Mouse (Mus musculus): Measurements from ENCODE around the gene Slc1a5. TPM values are rescaled to one million over a fixed set of nuclear protein-coding genes. Genes with fewer than 3 reads are reported as not detected.

The Slc1a5 gene
- polyA plus RNA-seq, 2 experiments, result 21.7 to 80.3 TPM

GRCm38 (mm10) chr7:16766443-16766842 is 14.7 kb upstream of the Slc1a5 start:
- H3K27me3 ChIP-seq (ENCODE audit: control insufficient read depth, insufficient read depth, low read length), result no peaks in the 10 kb centered on the region
- H3K9ac ChIP-seq (ENCODE audit: low read depth, low read length, severe bottlenecking), result no peak overlapping the region
- no peak overlapping the region for H3K4me3 ChIP-seq (replicated peaks; ENCODE audit: low read length)
- peaks cover 7% of the 10 kb centered on the region for H3K4me1 ChIP-seq (ENCODE audit: control insufficient read depth, insufficient read depth, low read length)
- no peak for TF ChIP-seq POLR2A (IDR thresholded peaks at IDR 0.05; ENCODE audit: borderline replicate concordance, extremely low read depth, insufficient read depth, insufficient read length)
- H3K36me3 ChIP-seq (ENCODE audit: control insufficient read depth, insufficient read depth, low read length), result no peaks in the 10 kb centered on the region
- no peak for DNase-seq (ENCODE audit: low spot score)
- WGBS, result 25% methylated on average over 2 of the region's 2 CpGs
- H3K27ac ChIP-seq (replicated peaks; ENCODE audit: low read depth, low read length), result no peak overlapping the region
- H3K9me3 ChIP-seq (ENCODE audit: control insufficient read depth, low read length), result no peaks in the 10 kb centered on the region; the same call in 1 of the 2 replicates
- H3K4me2 ChIP-seq (replicated peaks; ENCODE audit: low read depth, low read length, severe bottlenecking), result no peak overlapping the region
- no peak for ATAC-seq (ENCODE audit: low FRiP score, low read depth)

- Histone ChIP-seq H3K4me2 (replicated peaks; ENCODE audit: low read depth, low read length, severe bottlenecking) (no peak overlapping the region), H3K36me3 (ENCODE audit: control insufficient read depth, insufficient read depth, low read length) (no peaks in the 10 kb centered on the region), H3K27ac (replicated peaks; ENCODE audit: low read depth, low read length) (no peak overlapping the region), H3K4me3 (replicated peaks; ENCODE audit: low read length) (no peak overlapping the region), H3K9me3 (ENCODE audit: control insufficient read depth, low read length) (no peaks in the 10 kb centered on the region; the same call in 1 of the 2 replicates), H3K9ac (ENCODE audit: low read depth, low read length, severe bottlenecking) (no peak overlapping the region), H3K4me1 (ENCODE audit: control insufficient read depth, insufficient read depth, low read length) (no peaks in the 10 kb centered on the region), H3K27me3 (ENCODE audit: control insufficient read depth, insufficient read depth, low read length) (no peaks in the 10 kb centered on the region)
- DNase-seq (ENCODE audit: low spot score), result no peak
- 20% methylated on average over 5 of the region's 5 CpGs for WGBS
- TF ChIP-seq POLR2A (IDR thresholded peaks at IDR 0.05; ENCODE audit: borderline replicate concordance, extremely low read depth, insufficient read depth, insufficient read length), result no peak
- ATAC-seq (ENCODE audit: low FRiP score, low read depth), result no peak
Observed at GRCm38 (mm10) chr7:16775888-16776287, 5.3 kb upstream of the Slc1a5 start.

- Histone ChIP-seq H3K36me3 (ENCODE audit: control insufficient read depth, insufficient read depth, low read length) (no peaks in the 10 kb centered on the region), H3K4me1 (ENCODE audit: control insufficient read depth, insufficient read depth, low read length) (peaks cover 24% of the 10 kb centered on the region), H3K27me3 (ENCODE audit: control insufficient read depth, insufficient read depth, low read length) (no peaks in the 10 kb centered on the region), H3K4me2 (replicated peaks; ENCODE audit: low read depth, low read length, severe bottlenecking) (no peak overlapping the region), H3K4me3 (replicated peaks; ENCODE audit: low read length) (no peak overlapping the region), H3K27ac (replicated peaks; ENCODE audit: low read depth, low read length) (no peak overlapping the region), H3K9me3 (ENCODE audit: control insufficient read depth, low read length) (no peaks in the 10 kb centered on the region), H3K9ac (ENCODE audit: low read depth, low read length, severe bottlenecking) (no peak overlapping the region)
- ATAC-seq (ENCODE audit: low FRiP score, low read depth) (no peak), DNase-seq (ENCODE audit: low spot score) (no peak)
- TF ChIP-seq POLR2A (IDR thresholded peaks at IDR 0.05; ENCODE audit: borderline replicate concordance, extremely low read depth, insufficient read depth, insufficient read length), result no peak
- WGBS, result 74% methylated on average over 5 of the region's 5 CpGs
Observed at GRCm38 (mm10) chr7:16780076-16780475, 1.1 kb upstream of the Slc1a5 start.

- ATAC-seq (ENCODE audit: low FRiP score, low read depth), result no peak; the same call in 1 of the 2 replicates
- H3K27ac ChIP-seq (replicated peaks; ENCODE audit: low read depth, low read length), result no peak overlapping the region
- H3K9ac ChIP-seq (ENCODE audit: low read depth, low read length, severe bottlenecking), result peak overlapping the region; percentile 67
- no peaks in the 10 kb centered on the region for H3K36me3 ChIP-seq (ENCODE audit: control insufficient read depth, insufficient read depth, low read length)
- WGBS, result 0% methylated on average over 10 of the region's 10 CpGs
- no peaks in the 10 kb centered on the region for H3K27me3 ChIP-seq (ENCODE audit: control insufficient read depth, insufficient read depth, low read length)
- no peak for DNase-seq (ENCODE audit: low spot score)
- TF ChIP-seq POLR2A (IDR thresholded peaks at IDR 0.05; ENCODE audit: borderline replicate concordance, extremely low read depth, insufficient read depth, insufficient read length), result no peak
- H3K4me3 ChIP-seq (replicated peaks; ENCODE audit: low read length), result peak overlapping the region; percentile 63
- no peaks in the 10 kb centered on the region for H3K9me3 ChIP-seq (ENCODE audit: control insufficient read depth, low read length)
- peaks cover 24% of the 10 kb centered on the region for H3K4me1 ChIP-seq (ENCODE audit: control insufficient read depth, insufficient read depth, low read length)
- H3K4me2 ChIP-seq (replicated peaks; ENCODE audit: low read depth, low read length, severe bottlenecking), result peak overlapping the region; percentile 98
Observed at GRCm38 (mm10) chr7:16781555-16781815, 345 bp downstream of the Slc1a5 start.

GRCm38 (mm10) chr7:16781816-16782554 is 845 bp downstream of the Slc1a5 start:
- Histone ChIP-seq H3K27me3 (ENCODE audit: control insufficient read depth, insufficient read depth, low read length) (no peaks in the 10 kb centered on the region), H3K9ac (ENCODE audit: low read depth, low read length, severe bottlenecking) (peak overlapping the region; percentile 67), H3K4me3 (replicated peaks; ENCODE audit: low read length) (peak overlapping the region; percentile 63), H3K36me3 (ENCODE audit: control insufficient read depth, insufficient read depth, low read length) (no peaks in the 10 kb centered on the region), H3K9me3 (ENCODE audit: control insufficient read depth, low read length) (no peaks in the 10 kb centered on the region), H3K4me1 (ENCODE audit: control insufficient read depth, insufficient read depth, low read length) (peaks cover 24% of the 10 kb centered on the region), H3K27ac (replicated peaks; ENCODE audit: low read depth, low read length) (no peak overlapping the region), H3K4me2 (replicated peaks; ENCODE audit: low read depth, low read length, severe bottlenecking) (peak overlapping the region; percentile 98)
- under 1% methylated on average over 44 of the region's 60 CpGs for WGBS
- ATAC-seq (ENCODE audit: low FRiP score, low read depth), result no peak
- DNase-seq (ENCODE audit: low spot score), result no peak
- no peak for TF ChIP-seq POLR2A (IDR thresholded peaks at IDR 0.05; ENCODE audit: borderline replicate concordance, extremely low read depth, insufficient read depth, insufficient read length)

Data from limb, embryonic 14.5 days (tissue).